In the genomic region with DNA sequence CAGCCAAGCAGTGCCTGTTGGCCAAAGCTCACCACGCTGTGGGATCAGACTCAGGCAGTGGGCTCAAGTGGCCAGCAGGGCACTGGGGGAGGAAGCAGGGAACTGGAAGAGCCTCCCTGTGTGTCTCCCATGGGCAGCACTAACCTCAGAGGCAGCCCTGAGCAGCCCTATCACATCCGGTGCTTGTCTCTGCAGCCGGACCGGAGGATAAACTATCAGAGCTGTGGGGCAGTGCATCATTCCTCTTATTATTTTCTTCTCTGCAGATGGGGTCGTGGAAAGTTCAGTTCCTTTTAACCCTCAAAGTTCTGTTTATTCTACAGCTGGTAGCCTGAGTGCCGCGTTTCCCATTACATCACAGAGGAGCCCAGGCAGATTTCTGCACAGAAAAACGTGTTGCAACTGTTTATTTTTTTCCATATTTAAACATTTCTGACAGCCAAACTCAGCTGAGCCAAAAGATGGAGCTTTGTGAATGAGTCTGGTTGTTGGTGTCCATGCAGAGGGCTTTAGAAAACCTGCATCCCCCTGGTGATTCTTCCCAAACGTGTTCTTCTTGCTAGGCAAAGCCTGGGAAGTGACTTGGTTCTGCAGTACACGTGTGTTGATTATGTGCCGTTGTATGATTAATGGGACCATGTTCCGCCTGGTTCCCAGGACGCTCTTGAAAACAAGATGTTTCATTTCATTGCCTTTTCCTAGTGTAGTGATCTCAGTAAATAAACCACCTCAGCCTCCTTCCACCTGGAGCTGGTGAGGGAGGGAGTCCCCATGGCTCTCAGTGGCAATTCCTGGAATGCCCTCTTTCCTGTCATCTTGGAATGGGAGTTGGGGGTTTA, we compare ENCODE assay signal across 8 mouse cellular contexts.
DNase-seq lines count a peak whose midpoint lies in the region; TF ChIP-seq lines count a peak whose summit lies in the region.

No protein-coding gene starts in this region.

- peak; percentile 26; the same call in 1 of the 2 replicates for TF ChIP-seq CTCF in layer of hippocampus, adult 2 months (conservative IDR thresholded peaks at IDR 0.05)
- peak; percentile 29; the same call in 1 of the 2 replicates for TF ChIP-seq CTCF in lung, adult 2 months (IDR thresholded peaks at IDR 0.05; ENCODE audit: insufficient read depth, low read length)

- 19% methylated on average over 13 of the region's 13 CpGs for WGBS in lung, adult 2 months

- 0 out of 2 replicates have a peak, but pooled peaks have one; percentile 2 for TF ChIP-seq POLR2A in lung, adult 2 months (IDR thresholded peaks at IDR 0.05; ENCODE audit: borderline replicate concordance, extremely low read depth, low read depth, low read length)

- no peak overlapping the region for H3K4me3 ChIP-seq in layer of hippocampus, adult 2 months
- no peak overlapping the region for H3K4me3 ChIP-seq in lung, adult 2 months (replicated peaks; ENCODE audit: extremely low read depth, low read depth, low read length)

- peaks cover 50% of the 10 kb centered on the region for H3K4me1 ChIP-seq in lung, adult 2 months (ENCODE audit: control insufficient read depth, insufficient read depth, low read length)

- DNase-seq in layer of hippocampus, adult 2 months (ENCODE audit: low spot score in 2 of 2) = no peak
- DNase-seq in layer of hippocampus, adult 9-11 months = no peak
- DNase-seq in heart, adult 18-20 months = peak; percentile 57 to 77
- DNase-seq in kidney, adult 8-10 months = peak; percentile 38 to 53
- no peak for DNase-seq in lung, adult 2 months
- DNase-seq in thymus, postnatal 0 days (ENCODE audit: low spot score) = no peak
- DNase-seq in natural killer cell, adult 2 months (ENCODE audit: low spot score in 2 of 2) = no peak
- no peak for DNase-seq in frontal cortex, postnatal 10 days (ENCODE audit: low spot score in 2 of 2)

- peak overlapping the region; percentile 2 for H3K27ac ChIP-seq in layer of hippocampus, adult 2 months

Comparison
In these comparisons a context has a peak if more than half of its experiments do, and no peak if none do; other contexts are left out.
1. DNase-seq: peak in heart, adult 18-20 months (2 of 2) and kidney, adult 8-10 months (2 of 2); none in layer of hippocampus, adult 2 months (0 of 2), layer of hippocampus, adult 9-11 months (single experiment), lung, adult 2 months (single experiment), thymus, postnatal 0 days (single experiment), natural killer cell, adult 2 months (0 of 2) and frontal cortex, postnatal 10 days (0 of 2).